Mouse (Mus musculus): ENCODE results near the gene Siah2.

Siah2 gene

GRCm38 (mm10) chr3:58691997-58692721, at the start of gene Siah2:
TSS of gene Siah2 (minus strand) at chr3:58692400.
- DNase-seq: peak; percentile 95

- DNase-seq: no peak
These were observed 47.3 kb upstream of the Siah2 start for GRCm38 (mm10) chr3:58739536-58739935.

- DNase-seq: no peak
These were observed 46.3 kb upstream of the Siah2 start for GRCm38 (mm10) chr3:58738346-58739089.

GRCm38 (mm10) chr3:58731520-58731919, 39.3 kb upstream of the Siah2 start:
- no peak for DNase-seq

GRCm38 (mm10) chr3:58730580-58730979, 38.4 kb upstream of the Siah2 start:
- no peak for DNase-seq

GRCm38 (mm10) chr3:58729549-58729948, 37.3 kb upstream of the Siah2 start:
- no peak for DNase-seq

- DNase-seq: no peak
These were observed 35.4 kb upstream of the Siah2 start for GRCm38 (mm10) chr3:58727601-58728000.

GRCm38 (mm10) chr3:58727012-58727411, 34.8 kb upstream of the Siah2 start:
- DNase-seq: peak; percentile 69

- no peak for DNase-seq
These were observed 34.2 kb upstream of the Siah2 start for GRCm38 (mm10) chr3:58726374-58726773.

GRCm38 (mm10) chr3:58724815-58725214, 32.6 kb upstream of the Siah2 start:
- DNase-seq: no peak

- no peak for DNase-seq
These were observed 31.5 kb upstream of the Siah2 start for GRCm38 (mm10) chr3:58723656-58724055.

- DNase-seq: no peak
These were observed 27.4 kb upstream of the Siah2 start for GRCm38 (mm10) chr3:58719461-58720230.

- DNase-seq: no peak
These were observed 24.5 kb upstream of the Siah2 start for GRCm38 (mm10) chr3:58716705-58717104.

- DNase-seq: no peak
These were observed 22.6 kb upstream of the Siah2 start for GRCm38 (mm10) chr3:58714767-58715166.

GRCm38 (mm10) chr3:58714034-58714433, 21.8 kb upstream of the Siah2 start:
- DNase-seq: no peak

GRCm38 (mm10) chr3:58713191-58713590, 21.0 kb upstream of the Siah2 start:
- no peak for DNase-seq

- no peak for DNase-seq
These were observed 12.3 kb upstream of the Siah2 start for GRCm38 (mm10) chr3:58704547-58704946.

GRCm38 (mm10) chr3:58703748-58704147, 11.5 kb upstream of the Siah2 start:
- DNase-seq: no peak

GRCm38 (mm10) chr3:58702329-58702728, 10.1 kb upstream of the Siah2 start:
- no peak for DNase-seq

- no peak for DNase-seq
These were observed 9.2 kb upstream of the Siah2 start for GRCm38 (mm10) chr3:58701441-58701840.

- no peak for DNase-seq
These were observed 5.7 kb upstream of the Siah2 start for GRCm38 (mm10) chr3:58697926-58698325.

GRCm38 (mm10) chr3:58696806-58697205, 4.6 kb upstream of the Siah2 start:
- DNase-seq: no peak

- no peak for DNase-seq
These were observed 3.3 kb upstream of the Siah2 start for GRCm38 (mm10) chr3:58695507-58695906.

GRCm38 (mm10) chr3:58695044-58695443, 2.8 kb upstream of the Siah2 start:
- no peak for DNase-seq
